In genomic region chr7:29309749-29310148, GRCm38 (mm10) we compare ENCODE assay signal across 8 mouse cellular contexts. TPM values are rescaled to one million over a fixed set of nuclear protein-coding genes. Genes with fewer than 3 reads are reported as not detected.
DNase-seq lines count a peak whose midpoint lies in the region; ATAC-seq lines count a peak whose summit lies in the region.

No protein-coding gene starts in this region.

- H3K9me3 ChIP-seq in kidney, embryonic 14.5 days (ENCODE audit: control insufficient read depth, low read length), result no peaks in the 10 kb centered on the region
- no peaks in the 10 kb centered on the region for H3K9me3 ChIP-seq in embryonic facial prominence, embryonic 10.5 days
- H3K9me3 ChIP-seq in hindbrain, embryonic 16.5 days (ENCODE audit: control insufficient read depth, low read length), result no peaks in the 10 kb centered on the region
- no peaks in the 10 kb centered on the region for H3K9me3 ChIP-seq in midbrain, embryonic 16.5 days (replicated peaks; ENCODE audit: control insufficient read depth, low read length, poor library complexity, severe bottlenecking)

- 3% methylated on average over 5 of the region's 5 CpGs for WGBS in kidney, embryonic 14.5 days
- 8% methylated on average over 5 of the region's 5 CpGs for WGBS in embryonic facial prominence, embryonic 10.5 days
- 6% methylated on average over 5 of the region's 5 CpGs for WGBS in hindbrain, embryonic 16.5 days
- WGBS in midbrain, embryonic 16.5 days, result 4% methylated on average over 5 of the region's 5 CpGs

- no peaks in the 10 kb centered on the region for H3K36me3 ChIP-seq in kidney, embryonic 14.5 days (ENCODE audit: control insufficient read depth, insufficient read depth, low read length)
- H3K36me3 ChIP-seq in embryonic facial prominence, embryonic 10.5 days (replicated peaks), result peaks cover 28% of the 10 kb centered on the region
- peaks cover 7% of the 10 kb centered on the region; the same call in 1 of the 2 replicates for H3K36me3 ChIP-seq in hindbrain, embryonic 16.5 days (ENCODE audit: control insufficient read depth, insufficient read depth, low read length)
- peaks cover 9% of the 10 kb centered on the region; the same call in 1 of the 2 replicates for H3K36me3 ChIP-seq in midbrain, embryonic 16.5 days (ENCODE audit: control insufficient read depth, insufficient read depth, low read length)

- DNase-seq in kidney, postnatal 14 days, result no peak
- DNase-seq in embryonic facial prominence, embryonic 10.5 days (ENCODE audit: low spot score), result no peak
- DNase-seq in cerebellum, adult 18-20 months, result no peak
- no peak for DNase-seq in cerebellum, postnatal 14 days
- no peak for DNase-seq in adrenal gland, postnatal 36 days

- H3K9ac ChIP-seq in kidney, embryonic 14.5 days (ENCODE audit: low read depth, low read length), result peak overlapping the region; percentile 58; the same call in 1 of the 2 replicates
- H3K9ac ChIP-seq in hindbrain, embryonic 16.5 days (ENCODE audit: low read depth, low read length), result peak overlapping the region; percentile 81
- H3K9ac ChIP-seq in midbrain, embryonic 16.5 days (ENCODE audit: low read depth, low read length), result peak overlapping the region; percentile 85

- H3K4me1 ChIP-seq in kidney, embryonic 14.5 days (ENCODE audit: control insufficient read depth, insufficient read depth, low read length), result peaks cover 15% of the 10 kb centered on the region
- peaks cover 73% of the 10 kb centered on the region for H3K4me1 ChIP-seq in embryonic facial prominence, embryonic 10.5 days
- peaks cover 55% of the 10 kb centered on the region for H3K4me1 ChIP-seq in hindbrain, embryonic 16.5 days (ENCODE audit: control insufficient read depth, insufficient read depth, low read depth, low read length)
- peaks cover 66% of the 10 kb centered on the region for H3K4me1 ChIP-seq in midbrain, embryonic 16.5 days (ENCODE audit: control insufficient read depth, insufficient read depth, low read length)

- peak overlapping the region; percentile 49; the same call in 1 of the 2 replicates for H3K4me3 ChIP-seq in kidney, embryonic 14.5 days (ENCODE audit: low read length)
- peak overlapping the region; percentile 84 for H3K4me3 ChIP-seq in embryonic facial prominence, embryonic 10.5 days
- H3K4me3 ChIP-seq in hindbrain, embryonic 16.5 days (ENCODE audit: low read length), result peak overlapping the region; percentile 73
- peak overlapping the region; percentile 79 for H3K4me3 ChIP-seq in midbrain, embryonic 16.5 days (ENCODE audit: low read depth, low read length)

- peaks cover 23% of the 10 kb centered on the region for H3K27me3 ChIP-seq in kidney, embryonic 14.5 days (ENCODE audit: control insufficient read depth, insufficient read depth, low read length)
- H3K27me3 ChIP-seq in embryonic facial prominence, embryonic 10.5 days (replicated peaks; ENCODE audit: low read depth, poor library complexity, severe bottlenecking), result peaks cover 59% of the 10 kb centered on the region
- H3K27me3 ChIP-seq in hindbrain, embryonic 16.5 days (replicated peaks; ENCODE audit: control insufficient read depth, insufficient read depth, low read length), result no peaks in the 10 kb centered on the region
- no peaks in the 10 kb centered on the region for H3K27me3 ChIP-seq in midbrain, embryonic 16.5 days (ENCODE audit: control insufficient read depth, insufficient read depth, low read depth, low read length)

- H3K27ac ChIP-seq in kidney, embryonic 14.5 days (ENCODE audit: low read depth, low read length), result no peak overlapping the region
- peak overlapping the region; percentile 84 for H3K27ac ChIP-seq in embryonic facial prominence, embryonic 10.5 days (replicated peaks)
- no peak overlapping the region for H3K27ac ChIP-seq in hindbrain, embryonic 16.5 days (ENCODE audit: low read depth, low read length)
- H3K27ac ChIP-seq in midbrain, embryonic 16.5 days (ENCODE audit: low read length), result no peak overlapping the region

- ATAC-seq in kidney, embryonic 14.5 days (ENCODE audit: low FRiP score, low TSS enrichment), result no peak
- ATAC-seq in hindbrain, embryonic 16.5 days, result no peak
- ATAC-seq in midbrain, embryonic 16.5 days, result no peak

- peak overlapping the region; percentile 91 for H3K4me2 ChIP-seq in kidney, embryonic 14.5 days (replicated peaks; ENCODE audit: low read depth, low read length)
- H3K4me2 ChIP-seq in hindbrain, embryonic 16.5 days (ENCODE audit: low read length), result peak overlapping the region; percentile 83
- H3K4me2 ChIP-seq in midbrain, embryonic 16.5 days (ENCODE audit: low read length), result peak overlapping the region; percentile 96

RNA-seq across cellular contexts. Expression of gene Dpf1, which starts 6.0 kb away (rescaled TPM):
- polyA plus RNA-seq in kidney, embryonic 14.5 days (2014; fragmentation: Nextera tagmentation; extraction: Ambion mirVana), result 4.5 and 5.5 TPM in 2 replicates
- 24.8 and 28.9 TPM in 2 replicates for polyA plus RNA-seq in embryonic facial prominence, embryonic 10.5 days (2016; fragmentation: Nextera tagmentation; extraction: Ambion mirVana)
- 166 and 173 TPM in 2 replicates for polyA plus RNA-seq in hindbrain, embryonic 16.5 days (2015; fragmentation: Nextera tagmentation; extraction: Ambion mirVana)
- polyA plus RNA-seq in midbrain, embryonic 16.5 days (2015; fragmentation: Nextera tagmentation; extraction: Ambion mirVana), result 223 and 226 TPM in 2 replicates
- total RNA-seq in adrenal gland, postnatal 36 days (2021), result 1 to 10 TPM; 2.7 to 3.0 TPM

RNA-seq across cellular contexts. Expression of gene Ppp1r14a, which starts 20.6 kb away (rescaled TPM):
- polyA plus RNA-seq in kidney, embryonic 14.5 days (2014; fragmentation: Nextera tagmentation; extraction: Ambion mirVana), result 19.3 and 27.7 TPM in 2 replicates
- polyA plus RNA-seq in embryonic facial prominence, embryonic 10.5 days (2016; fragmentation: Nextera tagmentation; extraction: Ambion mirVana), result 29.7 and 30.5 TPM in 2 replicates
- polyA plus RNA-seq in hindbrain, embryonic 16.5 days (2015; fragmentation: Nextera tagmentation; extraction: Ambion mirVana), result 2.8 and 2.9 TPM in 2 replicates
- polyA plus RNA-seq in midbrain, embryonic 16.5 days (2015; fragmentation: Nextera tagmentation; extraction: Ambion mirVana), result 2.5 and 2.7 TPM in 2 replicates
- 1 to 10 TPM; 3.6 to 4.9 TPM for total RNA-seq in adrenal gland, postnatal 36 days (2021)

RNA-seq across cellular contexts. Expression of gene Spint2, which starts 28.0 kb away (rescaled TPM):
- polyA plus RNA-seq in kidney, embryonic 14.5 days (2014; fragmentation: Nextera tagmentation; extraction: Ambion mirVana), result 198 and 239 TPM in 2 replicates
- polyA plus RNA-seq in embryonic facial prominence, embryonic 10.5 days (2016; fragmentation: Nextera tagmentation; extraction: Ambion mirVana), result 75.5 and 79.3 TPM in 2 replicates
- 85.4 and 91.2 TPM in 2 replicates for polyA plus RNA-seq in hindbrain, embryonic 16.5 days (2015; fragmentation: Nextera tagmentation; extraction: Ambion mirVana)
- 81.2 and 89.7 TPM in 2 replicates for polyA plus RNA-seq in midbrain, embryonic 16.5 days (2015; fragmentation: Nextera tagmentation; extraction: Ambion mirVana)
- 10 to 100 TPM; 28.7 to 48.2 TPM for total RNA-seq in adrenal gland, postnatal 36 days (2021)
